Mouse (Mus musculus) limb, embryonic 14.5 days (tissue): ENCODE data around the gene Wfdc2. TPM values are rescaled to one million over a fixed set of nuclear protein-coding genes. Genes with fewer than 3 reads are reported as not detected.

Source experiments
- ATAC-seq: fragments of 200-750 bp; cut with Nextera tagmentation; 2 replicates; pipeline ENCODE4 v1.8.0; 2017; ENCODE audit warnings: low read depth, moderate number of reproducible peaks, moderate TSS enrichment; ENCODE audit not compliant: low FRiP score
- DNase-seq: peaks from one replicate; pipeline ENCODE4 v3.0.0-alpha.2; 2015; ENCODE audit warnings: low spot score
- H3K27ac ChIP-seq: fragments of 300-500 bp; sonication (generic); replicated peaks from 2 replicates; pipeline ENCODE4 v1.5.1; 2014; ENCODE audit warnings: low read depth, mild to moderate bottlenecking, low read length, moderate library complexity, mixed read lengths
- H3K27me3 ChIP-seq: fragments of 300-500 bp; sonication (generic); 2 replicates; pipeline ENCODE4 v1.6.1; 2014; ENCODE audit warnings: low read length, mixed read lengths; ENCODE audit not compliant: control insufficient read depth, insufficient read depth
- H3K36me3 ChIP-seq: fragments of 300-500 bp; sonication (generic); 2 replicates; pipeline ENCODE4 v1.6.1; 2014; ENCODE audit warnings: mild to moderate bottlenecking, low read length, moderate library complexity, mixed read lengths; ENCODE audit not compliant: control insufficient read depth, insufficient read depth
- H3K4me1 ChIP-seq: fragments of 300-500 bp; sonication (generic); 2 replicates; pipeline ENCODE4 v1.6.1; 2014; ENCODE audit warnings: antibody characterized with exemption, low read length, mixed read lengths; ENCODE audit not compliant: control insufficient read depth, insufficient read depth
- H3K4me2 ChIP-seq: fragments of 300-500 bp; sonication (generic); replicated peaks from 2 replicates; pipeline ENCODE4 v1.6.1; 2014; ENCODE audit warnings: low read depth, mild to moderate bottlenecking, low read length, moderate library complexity; ENCODE audit not compliant: severe bottlenecking
- H3K4me3 ChIP-seq: fragments of 300-500 bp; sonication (generic); replicated peaks from 2 replicates; pipeline ENCODE4 v1.5.1; 2014; ENCODE audit warnings: low read length
- H3K9ac ChIP-seq: fragments of 300-500 bp; sonication (generic); 2 replicates; pipeline ENCODE4 v1.6.1; 2014; ENCODE audit warnings: mild to moderate bottlenecking, low read depth, low read length, moderate library complexity; ENCODE audit not compliant: severe bottlenecking
- H3K9me3 ChIP-seq: fragments of 300-500 bp; sonication (generic); 2 replicates; pipeline ENCODE4 v1.6.1; 2016; ENCODE audit warnings: low read length; ENCODE audit not compliant: control insufficient read depth
- POLR2A ChIP-seq: fragments of 200-500 bp; IDR thresholded peaks from 2 replicates; pipeline ENCODE4 v1.8.0; 2012; ENCODE audit warnings: inconsistent platforms, mild to moderate bottlenecking, moderate library complexity, borderline replicate concordance; ENCODE audit not compliant: insufficient read depth, insufficient read length; ENCODE audit errors: extremely low read depth
- WGBS: fragments of 180-500 bp; shearing (Covaris S2); extraction: QIAGEN DNeasy Blood & Tissue Kit; methylation state at CpG from one replicate; pipeline ENCODE4 v1.1.7; 2014; 5-methylcytosine and 5-hydroxymethylcytosine counted together
- polyA plus RNA-seq, 2 experiments: library from polyadenylated mRNA; depleted of rRNA in 1 of 2; stranded (reverse) in 1 of 2; unstranded in 1 of 2; fragments of >200 nt; fragmentation: Nextera tagmentation in 1 of 2; extraction: Ambion mirVana in 1 of 2; gene quantifications; 2 replicates each; pipeline versions ENCODE4 v1.2.1 to v1.2.3; 2012 to 2014

Gene Wfdc2
- polyA plus RNA-seq, 2 experiments: 27.3 to 30.4 TPM

DNA sequence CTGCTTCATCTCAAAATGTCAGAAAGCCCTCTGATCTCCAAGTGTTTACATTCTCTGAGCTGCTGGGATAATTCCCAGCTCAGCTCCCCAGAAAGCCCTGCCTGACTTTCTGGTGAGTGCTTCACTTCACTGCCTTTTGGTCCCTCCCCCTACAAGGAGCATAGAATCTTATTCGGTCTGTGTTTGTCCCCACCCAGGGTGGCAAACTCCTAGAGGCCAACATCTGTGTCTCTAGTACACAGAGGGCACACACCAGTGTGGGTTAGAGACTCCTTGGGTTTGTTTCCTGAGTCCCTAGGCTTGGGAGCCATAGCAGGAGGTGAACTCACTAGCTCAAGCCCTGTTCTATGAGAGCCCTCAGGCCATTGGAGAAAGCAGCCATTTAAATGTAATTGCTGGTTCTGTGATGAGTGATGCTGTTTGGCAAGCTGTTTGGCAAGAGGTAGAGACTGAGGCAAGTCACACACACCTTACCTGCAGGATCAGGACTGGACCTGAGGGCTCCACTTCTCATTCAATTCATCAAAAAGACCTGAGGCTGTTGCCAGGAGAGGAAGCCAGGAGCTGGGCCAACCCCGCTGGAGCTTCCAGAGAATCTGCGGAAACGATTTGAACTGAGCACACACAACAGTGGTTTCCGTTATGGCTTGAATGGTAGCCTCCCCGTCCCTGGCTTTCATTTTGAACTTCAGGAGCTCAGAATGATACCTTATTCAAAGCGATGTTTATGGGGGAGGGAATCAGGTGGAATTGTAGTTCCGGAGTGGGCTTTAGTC lies 21.4 kb upstream of the Wfdc2 start:
- Histone ChIP-seq H3K4me3 (no peak overlapping the region), H3K27ac (no peak overlapping the region), H3K4me1 (no peaks in the 10 kb centered on the region), H3K9ac (no peak overlapping the region), H3K36me3 (no peaks in the 10 kb centered on the region), H3K9me3 (no peaks in the 10 kb centered on the region), H3K4me2 (no peak overlapping the region), H3K27me3 (no peaks in the 10 kb centered on the region)
- WGBS: 37% methylated on average over 8 of the region's 8 CpGs
- DNase-seq (no peak), ATAC-seq (no peak; the same call in 1 of the 2 replicates)
- no peak for TF ChIP-seq POLR2A

DNA sequence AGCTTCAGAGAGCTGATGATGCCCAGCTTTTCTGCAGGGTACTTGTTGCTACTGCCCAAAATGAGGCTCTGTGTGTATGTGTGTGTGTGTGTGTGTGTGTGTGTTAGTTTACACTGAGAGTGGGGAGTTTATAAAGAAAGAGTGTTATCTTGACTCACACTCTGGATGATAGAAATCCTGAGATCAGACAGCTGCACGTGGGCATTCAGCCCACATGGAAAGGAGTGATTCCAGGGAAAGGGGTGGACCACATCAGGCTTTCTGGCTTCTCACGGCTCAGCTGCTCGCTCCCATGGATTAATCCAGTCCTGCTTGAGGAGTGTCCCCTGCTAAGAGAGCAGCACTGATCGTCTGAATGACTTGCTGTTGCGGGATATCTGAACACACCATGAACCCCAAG lies 20.1 kb upstream of the Wfdc2 start:
- H3K4me3 ChIP-seq: no peak overlapping the region
- H3K9ac ChIP-seq: no peak overlapping the region
- no peaks in the 10 kb centered on the region for H3K36me3 ChIP-seq
- no peaks in the 10 kb centered on the region for H3K27me3 ChIP-seq
- WGBS: 71% methylated on average over 5 of the region's 5 CpGs
- ATAC-seq (no peak), DNase-seq (no peak)
- no peaks in the 10 kb centered on the region for H3K4me1 ChIP-seq
- no peak overlapping the region for H3K4me2 ChIP-seq
- H3K9me3 ChIP-seq: no peaks in the 10 kb centered on the region
- H3K27ac ChIP-seq: no peak overlapping the region
- no peak for TF ChIP-seq POLR2A

- no peak overlapping the region for H3K4me2 ChIP-seq
- H3K4me1 ChIP-seq: no peaks in the 10 kb centered on the region
- ATAC-seq: no peak
- WGBS: 79% methylated on average over 7 of the region's 7 CpGs
- no peak overlapping the region for H3K4me3 ChIP-seq
- no peak overlapping the region for H3K27ac ChIP-seq
- DNase-seq: no peak
- no peak for TF ChIP-seq POLR2A
- no peaks in the 10 kb centered on the region for H3K36me3 ChIP-seq
- no peak overlapping the region for H3K9ac ChIP-seq
- H3K27me3 ChIP-seq: no peaks in the 10 kb centered on the region
- H3K9me3 ChIP-seq: no peaks in the 10 kb centered on the region
Observed at GRCm38 (mm10) chr2:164542598-164542997, 19.6 kb upstream of the Wfdc2 start.

DNA sequence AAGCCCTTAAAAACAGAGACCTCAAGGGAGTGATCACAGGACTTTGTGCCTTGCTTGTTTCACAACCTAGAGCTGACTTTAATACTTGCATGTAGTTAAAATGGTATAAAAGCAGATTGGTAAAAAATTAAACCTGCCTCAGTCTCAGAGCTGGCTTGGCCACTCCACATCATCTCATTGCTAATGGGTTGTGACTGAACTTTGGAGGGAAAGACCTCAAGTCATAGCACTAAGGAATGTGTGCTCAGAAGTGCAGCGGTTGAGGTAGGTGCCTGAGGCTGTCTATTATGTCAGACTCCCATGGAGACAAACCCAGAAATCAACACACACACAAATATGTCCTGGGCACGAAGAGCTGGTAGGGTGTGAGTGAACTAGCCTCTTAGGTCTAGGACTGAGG lies 18.5 kb upstream of the Wfdc2 start:
- H3K9ac ChIP-seq: no peak overlapping the region
- H3K4me2 ChIP-seq: no peak overlapping the region
- TF ChIP-seq POLR2A: no peak
- no peaks in the 10 kb centered on the region for H3K27me3 ChIP-seq
- no peak overlapping the region for H3K27ac ChIP-seq
- no peaks in the 10 kb centered on the region for H3K36me3 ChIP-seq
- ATAC-seq: no peak
- H3K4me3 ChIP-seq: no peak overlapping the region
- no peak for DNase-seq
- H3K4me1 ChIP-seq: no peaks in the 10 kb centered on the region
- 56% methylated on average over 2 of the region's 2 CpGs for WGBS
- no peaks in the 10 kb centered on the region for H3K9me3 ChIP-seq

GRCm38 (mm10) chr2:164544454-164545097 lies 17.6 kb upstream of the Wfdc2 start:
- Histone ChIP-seq H3K9me3 (no peaks in the 10 kb centered on the region), H3K27me3 (no peaks in the 10 kb centered on the region), H3K36me3 (no peaks in the 10 kb centered on the region), H3K4me1 (no peaks in the 10 kb centered on the region), H3K4me2 (no peak overlapping the region), H3K4me3 (no peak overlapping the region), H3K27ac (no peak overlapping the region), H3K9ac (no peak overlapping the region)
- no peak for ATAC-seq
- DNase-seq: no peak
- WGBS: 47% methylated on average over 5 of the region's 5 CpGs
- no peak for TF ChIP-seq POLR2A
